Mouse (Mus musculus) midbrain, embryonic 10.5 days (tissue): ENCODE results near the gene Tnfaip8l2. TPM values are rescaled to one million over a fixed set of nuclear protein-coding genes. Genes with fewer than 3 reads are reported as not detected.
A peak's percentile ranks its signal among the peaks of the same experiment; 100 is the strongest.
"Not testable (repeated sequence)": the region's sequence is repeated elsewhere in the genome, so short reads cannot be mapped to it uniquely, and the experiment has no call there.

Experiments used
- DNase-seq: peaks from one replicate; pipeline ENCODE4 v3.0.0-alpha.2; 2017; ENCODE audit warnings: low spot score
- H3K27ac ChIP-seq: fragments of 300-500 bp; sonication (generic); replicated peaks from 2 replicates; pipeline ENCODE4 v1.5.1; 2016; ENCODE audit warnings: mild to moderate bottlenecking
- H3K27me3 ChIP-seq: fragments of 300-500 bp; sonication (generic); 2 replicates; pipeline ENCODE4 v1.6.1; 2016; ENCODE audit warnings: low read depth, mild to moderate bottlenecking; ENCODE audit not compliant: poor library complexity, severe bottlenecking
- H3K36me3 ChIP-seq: fragments of 300-500 bp; sonication (generic); 2 replicates; pipeline ENCODE4 v1.6.1; 2016; ENCODE audit warnings: mild to moderate bottlenecking, moderate library complexity
- H3K4me1 ChIP-seq: fragments of 300-500 bp; sonication (generic); 2 replicates; pipeline ENCODE4 v1.6.1; 2016
- H3K4me3 ChIP-seq: fragments of 300-500 bp; sonication (generic); 2 replicates; pipeline ENCODE4 v1.5.1; 2016; ENCODE audit warnings: mild to moderate bottlenecking, moderate library complexity
- H3K9me3 ChIP-seq: fragments of 300-500 bp; sonication (generic); replicated peaks from 2 replicates; pipeline ENCODE4 v1.6.1; 2016; ENCODE audit warnings: mild to moderate bottlenecking
- WGBS: fragments of 180-500 bp; shearing (Covaris S2); methylation state at CpG from one replicate; pipeline ENCODE4 v1.1.7; 2016; 5-methylcytosine and 5-hydroxymethylcytosine counted together
- polyA plus RNA-seq: library from polyadenylated mRNA; unstranded; fragments of >200 nt; fragmentation: Nextera tagmentation; extraction: Ambion mirVana; gene quantifications from 2 replicates; pipeline ENCODE4 v1.2.1, GENCODE M21; 2016

Gene Tnfaip8l2
- polyA plus RNA-seq, 1 experiment from 2014 or later = 1.8 TPM

DNA sequence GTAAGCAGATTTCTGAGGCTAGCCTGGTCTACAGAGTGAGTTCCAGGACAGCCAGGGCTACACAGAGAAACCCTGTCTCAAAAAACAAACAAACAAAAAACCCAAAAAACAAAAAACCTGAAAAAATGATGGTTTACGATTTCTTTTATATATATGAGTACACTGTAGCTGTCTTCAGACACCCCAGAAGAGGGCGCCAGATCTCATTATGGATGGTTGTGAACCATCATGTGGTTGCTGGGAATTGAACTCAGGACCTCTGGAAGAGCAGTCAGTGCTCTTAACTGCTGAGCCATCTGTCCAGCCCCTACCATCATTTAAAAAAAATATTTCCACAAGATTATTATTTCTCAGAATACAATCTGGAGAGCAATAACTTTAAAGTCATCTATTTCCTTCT, 9.8 kb downstream of the Tnfaip8l2 start:
- H3K36me3 ChIP-seq = peaks cover 42% of the 10 kb centered on the region
- H3K27me3 ChIP-seq, H3K9me3 ChIP-seq, DNase-seq, H3K27ac ChIP-seq: not testable (repeated sequence)
- 89% methylated on average over 2 of the region's 2 CpGs for WGBS
- H3K4me1 ChIP-seq = peaks cover 26% of the 10 kb centered on the region
- H3K4me3 ChIP-seq = peak overlapping the region; percentile 74; the same call in 1 of the 2 replicates

DNA sequence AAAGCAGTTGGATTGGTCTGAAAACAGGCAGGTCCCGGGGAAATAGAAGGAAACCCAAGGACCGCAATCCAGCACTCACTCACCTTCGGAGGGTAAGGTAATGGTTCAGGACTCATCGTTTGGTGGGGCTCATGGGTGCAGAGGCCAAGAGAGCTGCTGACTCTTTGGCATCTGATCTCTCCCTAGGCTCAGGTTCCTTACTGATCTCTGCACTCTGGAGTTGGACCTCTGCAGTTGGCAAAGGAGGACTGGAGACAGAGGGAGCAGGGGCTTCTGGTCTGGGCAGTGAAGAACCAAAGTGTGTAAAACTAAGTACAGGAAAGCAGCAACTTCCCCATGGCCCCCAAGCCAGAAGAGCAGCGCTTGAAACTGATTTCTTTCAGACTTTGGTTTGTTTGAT, 12.1 kb downstream of the Tnfaip8l2 start:
- no peak overlapping the region for H3K27ac ChIP-seq
- H3K4me1 ChIP-seq = peaks cover 12% of the 10 kb centered on the region
- no peak overlapping the region for H3K4me3 ChIP-seq
- DNase-seq = no peak
- H3K9me3 ChIP-seq = no peaks in the 10 kb centered on the region
- peaks cover 42% of the 10 kb centered on the region for H3K36me3 ChIP-seq
- 90% methylated on average over 5 of the region's 5 CpGs for WGBS
- H3K27me3 ChIP-seq = no peaks in the 10 kb centered on the region

DNA sequence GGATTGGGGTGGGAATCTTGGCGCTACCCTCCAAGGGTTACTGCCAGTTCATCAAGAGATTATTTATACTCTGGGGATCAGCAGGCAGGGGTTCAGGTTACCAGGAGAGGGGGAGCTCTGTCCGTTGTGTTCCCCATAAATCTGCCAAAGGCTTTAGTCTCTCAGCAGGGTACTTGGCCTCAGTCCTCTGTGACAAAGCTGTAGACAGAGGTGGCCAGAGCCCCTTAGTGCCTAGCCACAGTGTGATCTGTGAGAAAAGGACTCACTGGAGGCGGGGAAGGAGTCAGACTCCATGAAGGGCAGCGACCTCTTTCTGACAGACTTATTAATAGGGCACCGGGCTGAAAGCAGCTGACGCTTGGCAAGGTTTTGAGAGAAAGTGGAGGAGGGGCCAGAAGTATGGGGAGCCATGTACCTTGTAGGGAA, 12.9 kb downstream of the Tnfaip8l2 start:
- no peak overlapping the region for H3K4me3 ChIP-seq
- no peaks in the 10 kb centered on the region for H3K27me3 ChIP-seq
- no peak overlapping the region for H3K27ac ChIP-seq
- WGBS = 68% methylated on average over 6 of the region's 6 CpGs
- H3K36me3 ChIP-seq = peaks cover 43% of the 10 kb centered on the region
- DNase-seq = no peak
- no peaks in the 10 kb centered on the region for H3K9me3 ChIP-seq
- H3K4me1 ChIP-seq = peaks cover 8% of the 10 kb centered on the region

DNA sequence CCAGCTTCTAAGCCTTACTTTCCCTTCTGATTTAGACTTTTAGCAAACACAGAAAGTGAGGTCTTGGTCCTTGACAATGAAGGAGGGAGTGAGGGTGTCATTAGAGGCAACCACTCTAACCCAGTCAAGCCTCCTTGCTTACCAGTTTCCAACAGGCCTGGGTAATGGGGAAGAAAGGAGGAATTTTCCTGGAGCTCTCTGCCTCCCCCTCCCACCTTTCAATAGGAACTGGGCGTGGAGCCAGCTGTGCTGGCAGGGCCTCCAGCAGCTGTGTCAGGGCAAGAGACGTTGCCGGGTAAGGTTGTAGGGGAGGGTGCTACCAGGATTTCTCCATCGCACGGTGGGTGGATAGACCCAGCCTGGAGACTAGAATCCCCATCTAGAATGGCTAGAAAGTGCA, 17.2 kb downstream of the Tnfaip8l2 start:
- Histone ChIP-seq H3K4me1 (no peaks in the 10 kb centered on the region; the same call in 1 of the 2 replicates), H3K4me3 (no peak overlapping the region), H3K27me3 (no peaks in the 10 kb centered on the region), H3K36me3 (peaks cover 58% of the 10 kb centered on the region), H3K27ac (no peak overlapping the region), H3K9me3 (no peaks in the 10 kb centered on the region)
- no peak for DNase-seq
- 52% methylated on average over 5 of the region's 5 CpGs for WGBS

DNA sequence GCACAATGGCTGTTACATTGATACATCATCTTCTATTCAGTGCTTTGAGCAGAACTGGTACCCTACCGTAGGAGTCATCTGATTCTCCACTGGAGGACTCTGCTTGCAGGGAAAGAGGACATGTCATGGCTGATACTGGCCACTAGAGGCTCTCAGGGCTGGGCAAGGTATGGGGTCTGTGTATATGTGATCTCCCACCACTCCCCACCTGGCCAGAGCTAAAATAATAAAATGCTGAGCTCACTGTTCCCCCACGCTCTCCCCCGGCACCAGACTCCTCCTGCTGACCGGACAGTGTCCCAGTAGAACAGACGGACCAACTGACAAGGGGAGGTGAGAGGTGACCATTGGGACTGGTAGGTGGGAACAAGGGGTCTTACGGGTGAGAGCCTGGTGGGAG, 17.9 kb downstream of the Tnfaip8l2 start, which contains the start of gene Tmod4:
Tmod4 (plus strand) TSS at position 231 of the 400 bp plus-strand sequence.
- DNase-seq = no peak

DNA sequence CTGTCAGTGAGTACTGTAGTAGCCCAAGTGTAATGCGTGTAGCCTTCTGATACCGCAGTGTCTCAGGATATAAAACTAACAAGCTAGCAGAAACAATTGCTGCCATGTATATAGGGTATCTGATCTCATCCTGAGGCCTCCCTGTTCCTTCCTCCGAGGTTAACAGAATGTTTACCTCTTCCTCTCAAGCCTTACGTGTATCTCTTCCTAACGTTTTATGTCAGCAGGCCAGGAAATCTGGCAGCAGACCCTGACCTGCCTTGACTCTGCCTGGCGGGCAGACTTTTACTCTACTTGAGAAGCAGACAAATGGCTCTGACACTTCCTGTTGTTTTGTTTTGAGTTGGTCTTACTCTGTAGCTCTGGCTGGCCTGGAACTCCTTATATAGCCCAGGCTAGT, 20.6 kb downstream of the Tnfaip8l2 start:
- no peak overlapping the region for H3K4me3 ChIP-seq
- H3K9me3 ChIP-seq = no peaks in the 10 kb centered on the region
- no peak for DNase-seq
- 89% methylated on average over 6 of the region's 6 CpGs for WGBS
- H3K36me3 ChIP-seq = peaks cover 76% of the 10 kb centered on the region
- H3K4me1 ChIP-seq = no peaks in the 10 kb centered on the region; the same call in 1 of the 2 replicates
- H3K27me3 ChIP-seq = no peaks in the 10 kb centered on the region
- H3K27ac ChIP-seq = no peak overlapping the region

More for the DNA sequence above, 17.9 kb downstream of the Tnfaip8l2 start, which contains the start of gene Tmod4:
- no peaks in the 10 kb centered on the region for H3K27me3 ChIP-seq
- no peak within 1 kb of the TSS for H3K27ac ChIP-seq
- peaks cover 58% of the 10 kb centered on the region for H3K36me3 ChIP-seq
- no peak within 1 kb of the TSS for H3K4me3 ChIP-seq
- H3K9me3 ChIP-seq = no peaks in the 10 kb centered on the region
- 73% methylated on average over 6 of the region's 6 CpGs for WGBS
- H3K4me1 ChIP-seq = no peaks in the 10 kb centered on the region; the same call in 1 of the 2 replicates

DNA sequence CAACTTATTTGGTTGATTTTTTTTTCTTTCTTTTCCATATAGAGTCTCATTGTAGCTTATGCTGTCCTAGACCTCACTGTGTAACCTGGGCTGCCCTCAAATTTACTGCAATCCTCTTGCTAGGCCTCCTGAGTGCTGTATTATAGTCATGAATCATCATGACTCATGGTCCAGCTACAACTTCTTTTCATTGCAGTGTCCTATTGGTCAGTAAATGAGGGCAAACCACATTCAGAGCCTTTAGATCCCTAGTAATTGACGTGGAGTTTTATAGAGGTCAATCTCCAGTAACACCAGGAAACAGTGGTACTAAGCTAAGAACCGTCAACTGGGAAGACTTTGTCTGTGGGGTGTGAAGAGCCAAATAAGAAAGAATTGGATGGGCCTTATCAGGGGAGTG, 24.4 kb downstream of the Tnfaip8l2 start:
- Histone ChIP-seq H3K4me1 (peaks cover 2% of the 10 kb centered on the region; the same call in 1 of the 2 replicates), H3K36me3 (peaks cover 92% of the 10 kb centered on the region), H3K27ac (no peak overlapping the region), H3K9me3 (no peaks in the 10 kb centered on the region), H3K4me3 (no peak overlapping the region), H3K27me3 (no peaks in the 10 kb centered on the region)
- WGBS = 96% methylated on average over 2 of the region's 2 CpGs
- no peak for DNase-seq

DNA sequence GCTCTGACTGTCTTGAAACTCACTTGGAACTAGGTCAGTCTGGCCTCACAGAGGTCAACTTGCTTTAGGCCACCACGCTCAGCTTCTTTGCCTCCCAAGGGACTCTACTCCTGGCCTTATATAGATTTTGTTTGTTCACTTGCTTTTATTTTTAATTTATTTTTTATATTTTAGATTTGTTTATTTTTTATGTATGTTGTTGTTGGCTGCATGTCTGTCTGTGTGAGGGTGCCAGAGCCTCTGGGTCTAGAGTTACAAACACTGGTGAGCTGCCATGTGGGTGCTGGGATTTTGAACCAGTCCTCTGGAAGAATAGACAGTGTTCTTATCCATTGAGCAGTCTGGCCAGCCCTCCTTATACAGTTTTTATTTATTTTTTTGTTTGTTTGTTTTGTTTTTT, 29.4 kb downstream of the Tnfaip8l2 start:
- H3K9me3 ChIP-seq = no peaks in the 10 kb centered on the region
- peak overlapping the region; percentile 81; the same call in 1 of the 2 replicates for H3K4me3 ChIP-seq
- peaks cover 43% of the 10 kb centered on the region for H3K36me3 ChIP-seq
- no peak for DNase-seq
- H3K27me3 ChIP-seq = no peaks in the 10 kb centered on the region
- 94% methylated on average over 1 of the region's 1 CpGs for WGBS
- peaks cover 12% of the 10 kb centered on the region for H3K4me1 ChIP-seq
- no peak overlapping the region for H3K27ac ChIP-seq

DNA sequence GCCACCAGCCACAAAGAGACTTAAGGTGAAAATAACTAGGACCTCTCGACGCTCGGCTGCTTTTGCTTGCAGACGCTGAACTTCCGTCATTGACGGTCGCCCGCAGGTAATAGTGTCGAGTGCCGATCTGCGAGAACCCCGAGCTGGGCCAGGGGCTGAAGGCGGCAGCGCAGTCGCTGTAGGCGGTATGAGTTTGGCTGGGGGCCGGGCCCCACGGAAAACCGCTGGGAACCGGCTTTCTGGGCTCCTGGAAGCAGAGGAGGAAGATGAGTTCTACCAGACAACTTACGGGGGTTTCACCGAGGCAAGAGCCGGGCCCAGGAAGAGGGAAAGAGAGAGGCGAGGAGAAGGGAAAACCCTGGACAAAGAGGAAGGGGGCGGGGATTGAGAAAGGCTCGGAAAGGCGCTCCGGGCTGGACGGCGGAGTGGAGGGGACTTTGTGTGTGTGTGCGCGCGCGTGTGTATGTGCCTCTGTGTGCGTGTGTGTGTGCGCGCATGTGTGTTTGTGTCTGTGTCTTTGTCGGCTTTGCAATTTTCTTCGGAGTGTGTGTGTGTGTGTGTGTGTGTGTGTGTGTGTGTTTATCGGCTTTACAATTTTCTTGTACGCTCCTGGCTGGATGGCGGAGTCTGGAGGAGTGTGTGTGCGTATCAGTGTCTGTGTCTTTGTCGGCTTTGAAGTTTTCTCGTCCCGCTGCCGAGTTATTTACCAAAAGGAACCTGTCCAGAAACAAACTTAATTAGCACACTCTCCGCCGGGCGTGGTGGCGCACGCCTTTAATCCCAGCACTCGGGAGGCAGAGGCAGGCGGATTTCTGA, 31.0 kb downstream of the Tnfaip8l2 start, which contains the start of gene Vps72:
Vps72 (plus strand) TSS at position 112 of the 816 bp plus-strand sequence.
- DNase-seq = peak; percentile 93
- H3K27me3 ChIP-seq = no peaks in the 10 kb centered on the region
- no peaks in the 10 kb centered on the region for H3K9me3 ChIP-seq
- H3K27ac ChIP-seq = peak within 1 kb of the TSS; percentile 96
- H3K4me1 ChIP-seq = peaks cover 12% of the 10 kb centered on the region
- WGBS = 1% methylated on average over 54 of the region's 54 CpGs
- peaks cover 28% of the 10 kb centered on the region for H3K36me3 ChIP-seq
- peak within 1 kb of the TSS; percentile 81 for H3K4me3 ChIP-seq

DNA sequence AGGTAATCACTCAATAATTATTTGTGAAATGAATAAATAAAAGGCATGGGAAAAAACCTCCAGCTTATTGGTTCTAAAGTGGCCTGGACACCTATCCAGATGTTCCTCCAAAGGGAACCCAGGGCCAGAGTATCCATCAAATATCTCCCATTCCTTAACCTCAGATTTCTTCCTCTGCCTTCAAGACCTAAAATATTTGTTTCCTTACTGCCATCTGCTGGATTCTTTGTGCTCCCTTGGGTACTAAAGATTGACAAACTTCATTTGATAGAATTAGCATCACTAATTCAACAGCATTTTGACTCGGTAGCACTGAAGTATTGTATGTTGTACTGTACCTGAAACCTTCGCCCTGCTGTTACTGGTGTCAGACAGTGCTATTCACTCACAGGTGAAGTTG, 34.3 kb downstream of the Tnfaip8l2 start:
- H3K27ac ChIP-seq = no peak overlapping the region
- H3K4me1 ChIP-seq = peaks cover 23% of the 10 kb centered on the region
- H3K36me3 ChIP-seq = peaks cover 9% of the 10 kb centered on the region
- no peaks in the 10 kb centered on the region for H3K27me3 ChIP-seq
- 77% methylated on average over 2 of the region's 2 CpGs for WGBS
- H3K4me3 ChIP-seq = no peak overlapping the region
- DNase-seq = no peak
- no peaks in the 10 kb centered on the region for H3K9me3 ChIP-seq

DNA sequence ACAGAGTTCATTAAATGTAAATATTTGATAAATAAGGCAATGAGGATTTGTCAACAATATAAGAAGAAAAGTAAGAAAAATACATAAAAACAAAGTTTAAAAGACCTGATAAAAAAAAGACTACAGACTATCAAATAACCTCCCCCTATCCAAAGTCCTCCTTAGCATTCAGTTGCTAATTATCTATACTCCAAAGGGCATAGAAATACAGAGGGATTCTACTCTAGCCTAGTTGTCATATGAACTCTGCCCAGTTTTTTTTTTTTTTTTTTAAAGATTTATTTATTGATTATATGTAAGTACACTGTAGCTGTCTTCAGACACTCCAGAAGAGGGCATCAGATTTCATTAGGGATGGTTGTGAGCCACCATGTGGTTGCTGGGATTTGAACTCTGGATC, 34.9 kb downstream of the Tnfaip8l2 start:
- not testable (repeated sequence) for H3K9me3 ChIP-seq, H3K27me3 ChIP-seq, DNase-seq
- peak overlapping the region; percentile 96 for H3K4me3 ChIP-seq
- H3K36me3 ChIP-seq = peaks cover 15% of the 10 kb centered on the region
- H3K4me1 ChIP-seq = peaks cover 17% of the 10 kb centered on the region
- H3K27ac ChIP-seq = peak overlapping the region; percentile 69

DNA sequence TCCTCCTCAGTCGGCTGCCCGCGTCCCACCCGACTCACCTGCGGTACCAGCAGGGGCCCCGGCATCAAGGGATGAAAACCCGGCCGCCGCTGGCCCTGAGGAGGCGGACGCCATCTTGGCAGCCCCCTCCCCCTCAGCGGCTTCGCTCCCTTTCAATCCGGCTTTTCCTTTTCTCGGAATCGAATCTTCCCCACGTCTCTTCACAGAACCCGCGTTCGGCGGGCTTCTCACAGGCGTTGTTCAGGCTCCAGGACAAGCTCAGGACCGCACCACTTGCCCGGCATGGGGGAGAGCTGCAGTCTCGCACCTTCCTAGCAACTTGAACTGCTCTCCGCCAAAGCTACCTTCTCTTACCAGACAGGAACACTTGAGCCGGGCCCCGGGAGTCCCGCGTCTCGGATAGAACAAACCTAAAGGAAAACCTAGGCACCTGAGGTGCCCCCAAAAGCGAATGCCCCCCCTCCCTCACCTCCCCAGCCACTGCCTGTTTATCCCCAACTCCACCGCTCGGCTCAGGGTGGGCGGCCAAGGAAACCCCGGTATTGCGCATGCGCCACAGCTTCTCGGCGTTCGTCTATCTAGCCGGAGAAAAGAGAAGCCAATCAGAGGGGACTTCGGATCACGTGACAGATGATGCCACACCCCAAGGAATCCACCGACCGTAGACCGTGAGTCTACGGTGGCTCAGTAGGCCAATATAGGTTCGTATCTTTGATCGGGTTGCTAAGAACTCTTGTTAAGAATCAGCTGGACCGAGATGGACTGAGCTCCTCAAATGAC, 35.6 kb downstream of the Tnfaip8l2 start, which contains the start of gene Pip5k1a:
Pip5k1a (minus strand) TSS at position 593 of the 780 bp plus-strand sequence.
- Histone ChIP-seq H3K4me3 (peak within 1 kb of the TSS; percentile 96), H3K27ac (peak within 1 kb of the TSS; percentile 90), H3K36me3 (peaks cover 22% of the 10 kb centered on the region), H3K9me3 (no peaks in the 10 kb centered on the region), H3K27me3 (no peaks in the 10 kb centered on the region), H3K4me1 (peaks cover 11% of the 10 kb centered on the region)
- under 1% methylated on average over 51 of the region's 51 CpGs for WGBS
- DNase-seq = peak; percentile 98
